Mouse (Mus musculus) MEL (cell line): ENCODE measurements around the gene Zfp281. TPM values are rescaled to one million over a fixed set of nuclear protein-coding genes. Genes with fewer than 3 reads are reported as not detected.

Source experiments
- DNase-seq: peaks from one replicate; pipeline ENCODE4 v3.0.0; 2011; ENCODE audit warnings: low read depth, low spot score
- H3K27ac ChIP-seq: 2 replicates; pipeline ENCODE4 v1.5.1; 2012; ENCODE audit warnings: low read depth, mild to moderate bottlenecking, control low read depth, low read length, moderate library complexity; ENCODE audit not compliant: control insufficient read depth
- H3K27me3 ChIP-seq, 2 experiments: fragments of 150-350 bp in 1 of 2; sonication (generic) in 1 of 2; 2 replicates each; pipeline ENCODE4 v1.6.1; 2012; ENCODE audit warnings: low read length in 2 of 2, mild to moderate bottlenecking in 2 of 2, improper control_type of control experiment in 1 of 2, moderate library complexity in 1 of 2; ENCODE audit not compliant: insufficient read depth in 2 of 2, control insufficient read depth in 1 of 2
- H3K36me3 ChIP-seq, 2 experiments: 2 replicates each; pipeline ENCODE4 v1.6.1; 2012 to 2014; ENCODE audit warnings: low read length in 2 of 2, improper control_type of control experiment in 1 of 2, inconsistent platforms in 1 of 2, mild to moderate bottlenecking in 1 of 2; ENCODE audit not compliant: insufficient read depth in 2 of 2, control insufficient read depth in 1 of 2
- H3K4me1 ChIP-seq, 2 experiments: fragments of 150-350 bp in 1 of 2; sonication (generic) in 1 of 2; 2 replicates each; pipeline ENCODE4 v1.6.1; 2012; ENCODE audit warnings: low read length in 2 of 2, improper control_type of control experiment in 1 of 2, mild to moderate bottlenecking in 1 of 2; ENCODE audit not compliant: insufficient read depth in 2 of 2, control insufficient read depth in 1 of 2
- H3K4me3 ChIP-seq, 2 experiments: fragments of 150-350 bp in 1 of 2; sonication (generic) in 1 of 2; 2 replicates each; pipeline ENCODE4 v1.5.1; 2012; ENCODE audit warnings: low read depth in 2 of 2, low read length in 2 of 2, mild to moderate bottlenecking in 2 of 2, moderate library complexity in 2 of 2, control low read depth in 1 of 2, improper control_type of control experiment in 1 of 2; ENCODE audit not compliant: control insufficient read depth in 1 of 2, insufficient read depth in 1 of 2
- H3K79me2 ChIP-seq: 2 replicates; pipeline ENCODE4 v1.6.1; 2012; ENCODE audit warnings: mild to moderate bottlenecking, low read length, moderate library complexity; ENCODE audit not compliant: control insufficient read depth, poor library complexity, insufficient read depth
- H3K9ac ChIP-seq: 2 replicates; pipeline ENCODE4 v1.6.1; 2012; ENCODE audit warnings: low read depth, mild to moderate bottlenecking, control low read depth, low read length, moderate library complexity; ENCODE audit not compliant: control insufficient read depth, poor library complexity, severe bottlenecking
- H3K9me3 ChIP-seq: fragments of 150-350 bp; sonication (generic); replicated peaks from 2 replicates; pipeline ENCODE4 v1.6.1; 2012; ENCODE audit warnings: mild to moderate bottlenecking, low read length, improper control_type of control experiment, moderate library complexity; ENCODE audit not compliant: insufficient read depth
- CHD1 ChIP-seq: IDR thresholded peaks from 2 replicates; pipeline ENCODE4 v1.6.1; 2012; ENCODE audit warnings: low read depth, mild to moderate bottlenecking, inconsistent platforms, low read length, improper control_type of control experiment
- CHD2 ChIP-seq: IDR thresholded peaks from 2 replicates; pipeline ENCODE4 v1.6.1; 2011; ENCODE audit warnings: low read length, improper control_type of control experiment
- CTCF ChIP-seq, 3 experiments: IDR thresholded peaks in 2 of 3; conservative IDR thresholded peaks in 1 of 3; 2 replicates each; pipeline ENCODE4 v1.5.1; 2011 to 2012; ENCODE audit warnings: low read length in 3 of 3, low read depth in 2 of 3, mild to moderate bottlenecking in 2 of 3, improper control_type of control experiment in 1 of 3, inconsistent platforms in 1 of 3, mixed read lengths in 1 of 3, moderate library complexity in 1 of 3; ENCODE audit not compliant: control insufficient read depth in 1 of 3, insufficient read depth in 1 of 3, poor library complexity in 1 of 3, severe bottlenecking in 1 of 3
- ELF1 ChIP-seq: IDR thresholded peaks from 2 replicates; pipeline ENCODE4 v1.6.1; 2014; ENCODE audit warnings: low read depth, mild to moderate bottlenecking, inconsistent platforms, low read length, improper control_type of control experiment, moderate library complexity
- MAX ChIP-seq: IDR thresholded peaks from 2 replicates; pipeline ENCODE4 v1.6.1; 2011; ENCODE audit warnings: low read length, improper control_type of control experiment
- MAZ ChIP-seq: IDR thresholded peaks from 2 replicates; pipeline ENCODE4 v1.6.1; 2012; ENCODE audit warnings: low read depth, mild to moderate bottlenecking, inconsistent platforms, low read length, improper control_type of control experiment
- MYC ChIP-seq: IDR thresholded peaks from 2 replicates; pipeline ENCODE4 v1.6.1; 2011; ENCODE audit warnings: low read depth, mild to moderate bottlenecking, low read length, improper control_type of control experiment, moderate library complexity
- POLR2AphosphoS5 ChIP-seq: IDR thresholded peaks from 2 replicates; pipeline ENCODE4 v1.6.1; 2012; ENCODE audit warnings: low read depth, borderline replicate concordance, mild to moderate bottlenecking, inconsistent platforms, low read length, moderate library complexity, mixed read lengths
- RAD21 ChIP-seq: IDR thresholded peaks from 2 replicates; pipeline ENCODE4 v1.6.1; 2011; ENCODE audit warnings: mild to moderate bottlenecking, low read depth, low read length, improper control_type of control experiment
- SIN3A ChIP-seq: IDR thresholded peaks from 2 replicates; pipeline ENCODE4 v1.6.1; 2012; ENCODE audit warnings: low read length, improper control_type of control experiment, inconsistent platforms
- SMC3 ChIP-seq: IDR thresholded peaks from 2 replicates; pipeline ENCODE4 v1.6.1; 2011; ENCODE audit warnings: low read depth, low read length, improper control_type of control experiment
- USF2 ChIP-seq, 2 experiments: IDR thresholded peaks; 2 replicates each; pipeline ENCODE4 v1.6.1; 2011 to 2012; ENCODE audit warnings: improper control_type of control experiment in 2 of 2, low read length in 2 of 2, borderline replicate concordance in 1 of 2, inconsistent platforms in 1 of 2, low read depth in 1 of 2, mild to moderate bottlenecking in 1 of 2; ENCODE audit not compliant: insufficient read depth in 1 of 2
- ZKSCAN1 ChIP-seq: IDR thresholded peaks from 2 replicates; pipeline ENCODE4 v1.6.1; 2012; ENCODE audit warnings: low read depth, mild to moderate bottlenecking, inconsistent platforms, low read length, improper control_type of control experiment, moderate library complexity
- ZMIZ1 ChIP-seq: IDR thresholded peaks from 2 replicates; pipeline ENCODE4 v1.6.1; 2012; ENCODE audit warnings: low read depth, mild to moderate bottlenecking, inconsistent platforms, low read length, improper control_type of control experiment, moderate library complexity
- ZNF384 ChIP-seq: IDR thresholded peaks from 2 replicates; pipeline ENCODE4 v1.6.1; 2012; ENCODE audit warnings: low read depth, mild to moderate bottlenecking, inconsistent platforms, low read length, improper control_type of control experiment
- polyA plus RNA-seq, 2 experiments: library from polyadenylated mRNA; stranded (reverse) in 1 of 2; unstranded in 1 of 2; fragments of >175 nt in 1 of 2; fragments of >200 nt in 1 of 2; gene quantifications; 2 replicates each; pipeline versions ENCODE4 v1.2.1 to v1.2.4; 2012; ENCODE audit warnings: low replicate concordance in 2 of 2, low read depth in 1 of 2; ENCODE audit not compliant: insufficient read length in 2 of 2, insufficient read depth in 1 of 2, missing spikeins in 1 of 2
- total RNA-seq: library from RNA; depleted of rRNA; stranded (reverse); fragments of 300-350 nt; gene quantifications from 2 replicates; pipeline ENCODE4 v1.2.3, GENCODE M21; 2012

Zfp281 gene
- total and polyA plus RNA-seq, 3 experiments, result 10.5 to 12.4 TPM; not detected in 1

- no peak for DNase-seq
These were observed 26.4 kb upstream of the Zfp281 start for GRCm38 (mm10) chr1:136598286-136598685.

GRCm38 (mm10) chr1:136600067-136600466 lies 24.6 kb upstream of the Zfp281 start:
- peaks cover 11 to 12% of the 10 kb centered on the region in 2 experiments for H3K4me1 ChIP-seq
- H3K27ac ChIP-seq, result no peak overlapping the region
- H3K9me3 ChIP-seq, result no peaks in the 10 kb centered on the region
- DNase-seq, result no peak
- H3K27me3 ChIP-seq, result peaks cover 0 to 2% of the 10 kb centered on the region in 2 experiments; a peak in 1 of 4 replicates
- no peak for TF ChIP-seq MAZ
- H3K79me2 ChIP-seq, result no peaks in the 10 kb centered on the region
- no peak overlapping the region for H3K4me3 ChIP-seq
- H3K9ac ChIP-seq, result no peak overlapping the region
- H3K36me3 ChIP-seq, result peaks cover 0 to 10% of the 10 kb centered on the region in 2 experiments; a peak in 2 of 4 replicates

More at GRCm38 (mm10) chr1:136598286-136598685, 26.4 kb upstream of the Zfp281 start:
- H3K4me1 ChIP-seq, result peaks cover 8 to 12% of the 10 kb centered on the region in 2 experiments
- no peaks in the 10 kb centered on the region for H3K9me3 ChIP-seq
- no peak overlapping the region for H3K4me3 ChIP-seq
- no peak overlapping the region for H3K27ac ChIP-seq
- H3K27me3 ChIP-seq, result no peaks in the 10 kb centered on the region
- H3K9ac ChIP-seq, result no peak overlapping the region
- peaks cover 0 to 6% of the 10 kb centered on the region in 2 experiments; a peak in 2 of 4 replicates for H3K36me3 ChIP-seq
- TF ChIP-seq MAX, result no peak
- no peak for TF ChIP-seq USF2 (IDR thresholded peaks at IDR 0.05; ENCODE audit: borderline replicate concordance in 1 of 2, insufficient read depth in 1 of 2, low read depth in 1 of 2, low read length in 2 of 2)
- no peak for TF ChIP-seq ZNF384
- TF ChIP-seq MAZ, result no peak
- TF ChIP-seq ELF1, result no peak
- TF ChIP-seq ZMIZ1, result no peak
- TF ChIP-seq MYC, result no peak
- TF ChIP-seq CHD2, result no peak
- no peak for TF ChIP-seq SMC3
- TF ChIP-seq POLR2AphosphoS5, result no peak
- no peak for TF ChIP-seq CTCF (IDR thresholded peaks at IDR 0.05 in 2 of 3, conservative IDR thresholded peaks at IDR 0.05 in 1 of 3; ENCODE audit: control insufficient read depth in 1 of 3, insufficient read depth in 1 of 3, low read depth in 2 of 3, low read length in 3 of 3, poor library complexity in 1 of 3, severe bottlenecking in 1 of 3)
- no peak for TF ChIP-seq CHD1
- no peak for TF ChIP-seq SIN3A
- TF ChIP-seq RAD21, result no peak
- no peak for TF ChIP-seq ZKSCAN1
- H3K79me2 ChIP-seq, result no peaks in the 10 kb centered on the region
